Comparison of ENCODE assay signal across 13 mouse cellular contexts in genomic region chr7:30315559-30316529, GRCm38 (mm10). TPM values are rescaled to one million over a fixed set of nuclear protein-coding genes. Genes with fewer than 3 reads are reported as not detected.
DNase-seq lines count a peak whose midpoint lies in the region; ATAC-seq and TF ChIP-seq lines count a peak whose summit lies in the region.
"Had no signal": no experiment of that assay in that cellular context is flagged by ENCODE, and none has a peak within 500 bp of the region (broad histone marks: within the 10 kb centered on the region; RNA-seq: fewer than 3 reads in every experiment).

No protein-coding gene starts in this region.

- ATAC-seq in heart, embryonic 12.5 days (ENCODE audit: insufficient number of reproducible peaks, low FRiP score) = no peak
- no peak for ATAC-seq in midbrain, embryonic 11.5 days (ENCODE audit: low FRiP score)
- no peak for ATAC-seq in midbrain, postnatal 0 days (ENCODE audit: low FRiP score)
- no peak for ATAC-seq in limb, embryonic 11.5 days (ENCODE audit: insufficient number of reproducible peaks, low FRiP score, low TSS enrichment, low read depth)
- ATAC-seq: forebrain, embryonic 15.5 days; inflammation-experienced regulatory T-cells, adult 6 months had no signal

- no peak overlapping the region for H3K4me3 ChIP-seq in heart, embryonic 12.5 days
- no peak overlapping the region for H3K4me3 ChIP-seq in midbrain, embryonic 11.5 days (ENCODE audit: low read depth, low read length)
- no peak overlapping the region for H3K4me3 ChIP-seq in midbrain, postnatal 0 days (ENCODE audit: low read depth, low read length)
- peak overlapping the region; percentile 57; the same call in 1 of the 2 replicates for H3K4me3 ChIP-seq in limb, embryonic 11.5 days (ENCODE audit: low read depth, low read length)
- H3K4me3 ChIP-seq: forebrain, embryonic 15.5 days had no signal

- H3K27me3 ChIP-seq in heart, embryonic 12.5 days (replicated peaks) = 0 out of 2 replicates have a peak, but pooled peaks cover 3% of the 10 kb centered on the region
- H3K27me3 ChIP-seq in midbrain, embryonic 11.5 days (ENCODE audit: control insufficient read depth, insufficient read depth, low read length) = no peaks in the 10 kb centered on the region
- no peaks in the 10 kb centered on the region for H3K27me3 ChIP-seq in midbrain, postnatal 0 days (ENCODE audit: insufficient read depth, low read length)
- H3K27me3 ChIP-seq in limb, embryonic 11.5 days (ENCODE audit: control insufficient read depth, insufficient read depth, low read length) = no peaks in the 10 kb centered on the region
- H3K27me3 ChIP-seq: forebrain, embryonic 15.5 days; neural tube, embryonic 15.5 days had no signal

- no peak for TF ChIP-seq CTCF in midbrain, postnatal 0 days (IDR thresholded peaks at IDR 0.05)

- peak overlapping the region; percentile 53; the same call in 1 of the 2 replicates for H3K9ac ChIP-seq in heart, embryonic 12.5 days
- H3K9ac ChIP-seq in midbrain, embryonic 11.5 days (ENCODE audit: low read length) = no peak overlapping the region
- no peak overlapping the region for H3K9ac ChIP-seq in midbrain, postnatal 0 days (replicated peaks; ENCODE audit: low read length, poor library complexity, severe bottlenecking)
- no peak overlapping the region for H3K9ac ChIP-seq in limb, embryonic 11.5 days (ENCODE audit: low read length)
- H3K9ac ChIP-seq: forebrain, embryonic 15.5 days had no signal

- DNase-seq in heart, postnatal 36 days = no peak
- DNase-seq in midbrain, embryonic 11.5 days (ENCODE audit: low spot score, missing footprints) = peak; percentile 57
- DNase-seq in midbrain, postnatal 0 days (ENCODE audit: low spot score) = no peak
- DNase-seq in limb, embryonic 11.5 days (ENCODE audit: low spot score) = no peak
- DNase-seq in MN1 (ENCODE audit: low spot score) = no peak
- DNase-seq in spleen, adult 12 weeks (ENCODE audit: low spot score) = no peak
- DNase-seq: heart, adult 11 months; thymus, postnatal 14 days had no signal

- no peaks in the 10 kb centered on the region for H3K9me3 ChIP-seq in heart, embryonic 12.5 days (replicated peaks)
- no peaks in the 10 kb centered on the region for H3K9me3 ChIP-seq in midbrain, embryonic 11.5 days (ENCODE audit: control insufficient read depth, low read length)
- no peaks in the 10 kb centered on the region for H3K9me3 ChIP-seq in midbrain, postnatal 0 days (ENCODE audit: low read length)
- no peaks in the 10 kb centered on the region; the same call in 1 of the 2 replicates for H3K9me3 ChIP-seq in limb, embryonic 11.5 days (ENCODE audit: control insufficient read depth, low read length)
- H3K9me3 ChIP-seq: forebrain, embryonic 15.5 days; G1E; neural tube, embryonic 15.5 days had no signal

- intact Hi-C loops in heart, postnatal 36 days (cut with DNase I) = no loop called here

- peak overlapping the region; percentile 68; the same call in 1 of the 2 replicates for H3K4me2 ChIP-seq in heart, embryonic 12.5 days
- H3K4me2 ChIP-seq in midbrain, embryonic 11.5 days = no peak overlapping the region
- H3K4me2 ChIP-seq in midbrain, postnatal 0 days (ENCODE audit: low read depth, low read length, poor library complexity, severe bottlenecking) = no peak overlapping the region
- peak overlapping the region; percentile 77 for H3K4me2 ChIP-seq in limb, embryonic 11.5 days (ENCODE audit: low read depth, severe bottlenecking)
- H3K4me2 ChIP-seq: forebrain, embryonic 15.5 days had no signal

- 72% methylated on average over 13 of the region's 13 CpGs for WGBS in heart, embryonic 12.5 days
- WGBS in midbrain, embryonic 11.5 days = 80% methylated on average over 13 of the region's 13 CpGs
- 81% methylated on average over 13 of the region's 13 CpGs for WGBS in midbrain, postnatal 0 days
- WGBS in limb, embryonic 11.5 days = 75% methylated on average over 13 of the region's 13 CpGs

- peaks cover 22% of the 10 kb centered on the region for H3K36me3 ChIP-seq in heart, embryonic 12.5 days
- 0 out of 2 replicates have a peak, but pooled peaks cover 3% of the 10 kb centered on the region for H3K36me3 ChIP-seq in midbrain, embryonic 11.5 days (ENCODE audit: control insufficient read depth, insufficient read depth, low read length)
- H3K36me3 ChIP-seq in midbrain, postnatal 0 days (ENCODE audit: insufficient read depth, low read length) = 0 out of 2 replicates have a peak, but pooled peaks cover under 1% of the 10 kb centered on the region
- peaks cover 3% of the 10 kb centered on the region for H3K36me3 ChIP-seq in limb, embryonic 11.5 days (ENCODE audit: control insufficient read depth, insufficient read depth, low read length)

- peaks cover 15% of the 10 kb centered on the region for H3K4me1 ChIP-seq in heart, embryonic 12.5 days (replicated peaks)
- peaks cover 7% of the 10 kb centered on the region for H3K4me1 ChIP-seq in midbrain, embryonic 11.5 days (ENCODE audit: control insufficient read depth, insufficient read depth, low read length)
- no peaks in the 10 kb centered on the region for H3K4me1 ChIP-seq in midbrain, postnatal 0 days (ENCODE audit: insufficient read depth, low read length)
- peaks cover 17% of the 10 kb centered on the region for H3K4me1 ChIP-seq in limb, embryonic 11.5 days (ENCODE audit: control insufficient read depth, insufficient read depth, low read length)

- H3K27ac ChIP-seq in heart, embryonic 12.5 days (ENCODE audit: poor library complexity, severe bottlenecking) = no peak overlapping the region
- no peak overlapping the region for H3K27ac ChIP-seq in midbrain, embryonic 11.5 days (ENCODE audit: low read depth, low read length)
- H3K27ac ChIP-seq in midbrain, postnatal 0 days (ENCODE audit: low read depth, low read length) = no peak overlapping the region
- 0 out of 2 replicates have a peak overlapping the region, but pooled peaks have one; percentile 8 for H3K27ac ChIP-seq in limb, embryonic 11.5 days (replicated peaks; ENCODE audit: low read depth, low read length)
- H3K27ac ChIP-seq: forebrain, embryonic 15.5 days; neural tube, embryonic 15.5 days had no signal

RNA-seq across cellular contexts. Expression of gene Syne4, which starts 1.2 kb away (rescaled TPM):
- polyA plus RNA-seq in heart, embryonic 12.5 days (2016; fragmentation: Nextera tagmentation; extraction: Ambion mirVana) = 18.4 and 19.5 TPM in 2 replicates
- total RNA-seq in heart, postnatal 36 days (2021) = 1 to 10 TPM in 1 of 2 experiments, under 1 TPM in 1; 0.81 to 1.3 TPM
- polyA plus RNA-seq in midbrain, embryonic 11.5 days (2014; fragmentation: Nextera tagmentation; extraction: Ambion mirVana) = 8.2 and 8.4 TPM in 2 replicates
- 7.3 and 14.1 TPM in 2 replicates for total RNA-seq in midbrain, postnatal 0 days (2014; rRNA removed)
- polyA plus RNA-seq in midbrain, postnatal 0 days (2015; fragmentation: Nextera tagmentation; extraction: Ambion mirVana) = 11.7 and 13.6 TPM in 2 replicates
- polyA plus RNA-seq in limb, embryonic 11.5 days (2014; fragmentation: Nextera tagmentation; extraction: Ambion mirVana) = 72.3 and 75.3 TPM in 2 replicates

RNA-seq across cellular contexts. Expression of gene E130208F15Rik, which starts 5.7 kb away (rescaled TPM):
- polyA plus RNA-seq in heart, embryonic 12.5 days (2016; fragmentation: Nextera tagmentation; extraction: Ambion mirVana) = 1.7 and 2.9 TPM in 2 replicates
- under 1 TPM; 0.65 to 0.78 TPM for total RNA-seq in heart, postnatal 36 days (2021)
- 0.52 TPM in 1 of 2 replicates, not detected in the other for polyA plus RNA-seq in midbrain, embryonic 11.5 days (2014; fragmentation: Nextera tagmentation; extraction: Ambion mirVana)
- total RNA-seq in midbrain, postnatal 0 days (2014; rRNA removed) = 0.05 and 0.19 TPM in 2 replicates
- polyA plus RNA-seq in midbrain, postnatal 0 days (2015; fragmentation: Nextera tagmentation; extraction: Ambion mirVana) = not detected in 2 replicates
- not detected in 2 replicates for polyA plus RNA-seq in limb, embryonic 11.5 days (2014; fragmentation: Nextera tagmentation; extraction: Ambion mirVana)
- polyA plus RNA-seq: forebrain, embryonic 15.5 days; inflammation-experienced regulatory T-cells, adult 6 months; neural tube, embryonic 15.5 days had no signal

RNA-seq across cellular contexts. Expression of gene Alkbh6, which starts 7.3 kb away (rescaled TPM):
- 56.8 and 59.0 TPM in 2 replicates for polyA plus RNA-seq in heart, embryonic 12.5 days (2016; fragmentation: Nextera tagmentation; extraction: Ambion mirVana)
- total RNA-seq in heart, postnatal 36 days (2021) = 10 to 100 TPM; 22.0 to 23.0 TPM
- polyA plus RNA-seq in midbrain, embryonic 11.5 days (2014; fragmentation: Nextera tagmentation; extraction: Ambion mirVana) = 84.3 and 86.0 TPM in 2 replicates
- total RNA-seq in midbrain, postnatal 0 days (2014; rRNA removed) = 76.1 and 121 TPM in 2 replicates
- 129 and 140 TPM in 2 replicates for polyA plus RNA-seq in midbrain, postnatal 0 days (2015; fragmentation: Nextera tagmentation; extraction: Ambion mirVana)
- 93.7 and 97.6 TPM in 2 replicates for polyA plus RNA-seq in limb, embryonic 11.5 days (2014; fragmentation: Nextera tagmentation; extraction: Ambion mirVana)

RNA-seq across cellular contexts. Expression of gene Sdhaf1, which starts 7.9 kb away (rescaled TPM):
- 16.7 and 17.0 TPM in 2 replicates for polyA plus RNA-seq in heart, embryonic 12.5 days (2016; fragmentation: Nextera tagmentation; extraction: Ambion mirVana)
- total RNA-seq in heart, postnatal 36 days (2021) = 10 to 100 TPM; 12.0 to 12.5 TPM
- 23.1 and 24.5 TPM in 2 replicates for polyA plus RNA-seq in midbrain, embryonic 11.5 days (2014; fragmentation: Nextera tagmentation; extraction: Ambion mirVana)
- total RNA-seq in midbrain, postnatal 0 days (2014; rRNA removed) = 11.5 and 14.7 TPM in 2 replicates
- 16.5 and 16.8 TPM in 2 replicates for polyA plus RNA-seq in midbrain, postnatal 0 days (2015; fragmentation: Nextera tagmentation; extraction: Ambion mirVana)
- 21.6 TPM in 2 replicates for polyA plus RNA-seq in limb, embryonic 11.5 days (2014; fragmentation: Nextera tagmentation; extraction: Ambion mirVana)

RNA-seq across cellular contexts. Expression of gene Clip3, which starts 24.3 kb away (rescaled TPM):
- polyA plus RNA-seq in heart, embryonic 12.5 days (2016; fragmentation: Nextera tagmentation; extraction: Ambion mirVana) = 17.2 and 20.2 TPM in 2 replicates
- 10 to 100 TPM in 1 of 2 experiments, 1 to 10 TPM in 1; 6.0 to 11.4 TPM for total RNA-seq in heart, postnatal 36 days (2021)
- 66.6 and 92.0 TPM in 2 replicates for polyA plus RNA-seq in midbrain, embryonic 11.5 days (2014; fragmentation: Nextera tagmentation; extraction: Ambion mirVana)
- 140 and 197 TPM in 2 replicates for total RNA-seq in midbrain, postnatal 0 days (2014; rRNA removed)
- 144 and 155 TPM in 2 replicates for polyA plus RNA-seq in midbrain, postnatal 0 days (2015; fragmentation: Nextera tagmentation; extraction: Ambion mirVana)
- polyA plus RNA-seq in limb, embryonic 11.5 days (2014; fragmentation: Nextera tagmentation; extraction: Ambion mirVana) = 64.7 and 70.0 TPM in 2 replicates
- polyA plus RNA-seq: G1E had no signal

Comparison
In these comparisons a context has a peak if more than half of its experiments do, and no peak if none do; other contexts are left out.
1. H3K4me2 ChIP-seq: peak in heart, embryonic 12.5 days (single experiment) and limb, embryonic 11.5 days (single experiment); none in midbrain, embryonic 11.5 days (single experiment) and midbrain, postnatal 0 days (single experiment).